Mouse (Mus musculus) inflammation-experienced regulatory T-cells (primary cell): ENCODE measurements around the gene Cep83. TPM values are rescaled to one million over a fixed set of nuclear protein-coding genes. Genes with fewer than 3 reads are reported as not detected.

Experiments used
- polyA plus RNA-seq, 2 experiments: library from polyadenylated mRNA; unstranded; fragments of 100-300 nt; shearing (Covaris generic); gene quantifications; one replicate each; pipeline ENCODE4 v1.2.1; 2017

Gene Cep83
- polyA plus RNA-seq, result 10 to 100 TPM; 16.2 to 23.0 TPM

DNA sequence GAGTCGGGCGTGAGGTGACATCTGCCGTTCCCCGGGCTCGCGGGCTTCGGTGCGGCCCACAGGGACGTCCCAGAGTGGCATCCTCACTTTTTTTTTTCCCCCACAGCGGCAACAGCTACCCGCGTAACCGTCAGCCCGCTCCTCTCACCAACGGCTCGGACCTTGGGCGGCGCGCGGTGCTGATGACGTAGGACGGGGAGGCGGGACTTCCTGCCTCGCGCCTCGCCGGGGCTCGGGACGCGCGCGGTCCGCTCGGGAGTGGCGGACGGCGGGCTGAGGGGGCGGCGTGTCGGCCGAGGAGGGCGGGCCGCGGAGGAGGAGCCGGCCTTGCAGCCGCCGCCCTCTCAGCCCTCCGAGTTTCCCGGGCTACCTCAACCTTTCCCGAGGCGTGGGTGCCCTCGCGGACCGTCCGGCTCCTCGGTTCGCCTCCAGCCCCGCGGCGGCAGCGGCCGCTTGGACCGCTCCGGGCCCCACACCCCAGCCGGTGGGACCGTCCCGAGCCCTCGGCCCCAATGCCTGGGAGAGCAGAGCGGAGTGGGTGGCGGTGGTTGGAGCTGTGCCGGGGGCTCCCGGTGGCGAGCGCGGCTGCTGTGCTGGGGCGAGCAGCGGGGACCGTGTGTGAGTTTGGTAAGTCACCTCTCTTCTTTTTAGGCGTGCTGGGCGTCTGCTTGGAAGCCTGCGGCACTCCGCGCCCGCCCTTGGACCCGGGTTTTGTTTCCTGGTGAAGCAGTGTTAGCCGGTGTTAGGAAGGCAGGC lies at the start of gene Cep83:
TSS of gene Cep83 (plus strand) at position 235 of the 756 bp plus-strand sequence.

